Mouse (Mus musculus): Measurements from ENCODE around the gene Fam83b.

Gene Fam83b

GRCm38 (mm10) chr9:76518665-76519064 lies 48.3 kb downstream of the Fam83b start:
- no peak for DNase-seq

GRCm38 (mm10) chr9:76505650-76506049 lies 61.3 kb downstream of the Fam83b start:
- DNase-seq = no peak

- DNase-seq = no peak
Measured at GRCm38 (mm10) chr9:76489737-76490136, 77.2 kb downstream of the Fam83b start.

- DNase-seq = no peak
Measured at GRCm38 (mm10) chr9:76480088-76480487, 86.8 kb downstream of the Fam83b start.

GRCm38 (mm10) chr9:76469500-76469899 lies 97.4 kb downstream of the Fam83b start:
- no peak for DNase-seq

- no peak for DNase-seq
Measured at GRCm38 (mm10) chr9:76461547-76461946, 105.4 kb downstream of the Fam83b start.

- DNase-seq = no peak
Measured at GRCm38 (mm10) chr9:76455703-76456102, 111.2 kb downstream of the Fam83b start.

All from right cerebral cortex, postnatal 4 days (tissue).